Mouse (Mus musculus): ENCODE results near the gene Setdb1. TPM values are rescaled to one million over a fixed set of nuclear protein-coding genes. Genes with fewer than 3 reads are reported as not detected.
"Not testable (repeated sequence)": the region's sequence is repeated elsewhere in the genome, so short reads cannot be mapped to it uniquely, and the experiment has no call there.

The Setdb1 gene
- polyA plus RNA-seq (2015; fragmentation: Nextera tagmentation; extraction: Ambion mirVana), result 35.2 and 36.9 TPM in 2 replicates

DNA sequence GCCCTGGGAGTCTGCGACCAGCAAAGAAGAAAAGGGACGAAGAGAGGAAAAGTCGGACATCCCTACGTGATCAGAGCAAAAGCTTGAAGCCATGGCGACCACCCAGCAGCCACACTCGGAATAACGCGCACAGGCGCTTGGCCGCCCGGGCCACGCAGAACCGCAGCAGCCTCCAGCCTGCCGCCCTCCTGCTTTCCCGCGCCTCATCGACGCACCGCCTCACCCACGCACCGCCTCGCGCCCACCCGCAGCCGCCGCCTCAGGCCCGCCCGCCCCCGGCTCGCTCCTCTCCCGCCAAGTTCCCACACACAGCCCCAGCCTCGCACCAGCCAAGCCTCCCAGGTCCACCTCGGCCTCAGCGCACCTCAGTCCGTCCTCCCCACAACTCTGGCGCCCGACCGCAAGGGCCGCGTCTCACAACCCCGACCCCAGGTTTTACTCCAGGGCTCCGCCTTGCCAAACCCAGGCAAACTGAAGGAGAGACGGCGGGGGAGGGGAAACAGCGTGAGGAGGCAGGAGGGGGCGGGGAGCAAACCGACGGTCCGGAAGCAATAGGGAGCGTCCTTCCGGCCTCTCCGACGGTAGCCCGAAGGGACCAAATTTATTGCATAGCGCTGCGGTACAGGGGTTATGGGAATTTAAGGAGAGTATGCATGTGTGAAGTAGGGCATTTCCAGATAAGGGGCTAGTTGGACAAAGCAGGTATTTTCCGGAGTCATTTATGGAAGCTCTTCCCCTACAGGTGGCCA, at the start of gene Setdb1:
Gene Setdb1, minus strand, starts transcription at position 502 of the 749 bp plus-strand sequence.
- not testable (repeated sequence) for H3K4me1 ChIP-seq (ENCODE audit: control insufficient read depth, insufficient read depth, low read length); H3K27ac ChIP-seq (ENCODE audit: low read length); H3K9me3 ChIP-seq (replicated peaks; ENCODE audit: control insufficient read depth, low read length); H3K36me3 ChIP-seq (ENCODE audit: control insufficient read depth, insufficient read depth, low read length); H3K27me3 ChIP-seq (ENCODE audit: control insufficient read depth, insufficient read depth, low read length)
- H3K9ac ChIP-seq (ENCODE audit: low read length), result peak within 1 kb of the TSS; percentile 73
- WGBS, result under 1% methylated on average over 34 of the region's 57 CpGs
- H3K4me3 ChIP-seq (replicated peaks; ENCODE audit: low read length), result peak within 1 kb of the TSS; percentile 56
- H3K4me2 ChIP-seq (ENCODE audit: low read depth, low read length), result peak within 1 kb of the TSS; percentile 41
- peak; percentile 97 for ATAC-seq (ENCODE audit: insufficient read depth, low FRiP score)

DNA sequence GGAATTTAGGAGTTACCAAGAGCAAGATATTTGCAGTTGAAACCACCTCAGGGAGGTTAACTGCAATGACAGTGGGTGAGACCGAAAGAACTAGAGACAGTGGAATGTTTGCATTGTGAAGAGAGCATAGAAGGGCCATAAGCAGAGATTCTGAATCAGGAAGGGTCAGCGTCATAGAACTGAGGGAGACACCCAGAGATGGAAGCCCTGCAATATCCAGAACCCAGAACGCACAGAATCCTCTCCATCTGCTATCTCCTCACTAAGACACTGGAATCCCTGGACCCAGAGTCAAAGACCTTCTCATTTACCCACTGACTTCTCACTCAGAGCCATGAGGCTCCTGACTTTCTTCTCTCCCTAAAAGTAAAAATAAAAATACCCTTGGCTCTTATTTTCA, 45.7 kb upstream of the Setdb1 start, which contains the start of gene 4930558C23Rik:
Gene 4930558C23Rik, minus strand, starts transcription at position 101 of the 400 bp plus-strand sequence.
- Histone ChIP-seq H3K4me2 (ENCODE audit: low read depth, low read length) (no peak within 1 kb of the TSS), H3K36me3 (ENCODE audit: control insufficient read depth, insufficient read depth, low read length) (no peaks in the 10 kb centered on the region), H3K9me3 (replicated peaks; ENCODE audit: control insufficient read depth, low read length) (no peaks in the 10 kb centered on the region), H3K4me3 (replicated peaks; ENCODE audit: low read length) (no peak within 1 kb of the TSS), H3K27me3 (ENCODE audit: control insufficient read depth, insufficient read depth, low read length) (no peaks in the 10 kb centered on the region), H3K4me1 (ENCODE audit: control insufficient read depth, insufficient read depth, low read length) (no peaks in the 10 kb centered on the region), H3K27ac (ENCODE audit: low read length) (no peak within 1 kb of the TSS), H3K9ac (ENCODE audit: low read length) (no peak within 1 kb of the TSS)
- WGBS, result 86% methylated on average over 3 of the region's 3 CpGs
- ATAC-seq (ENCODE audit: insufficient read depth, low FRiP score), result no peak

DNA sequence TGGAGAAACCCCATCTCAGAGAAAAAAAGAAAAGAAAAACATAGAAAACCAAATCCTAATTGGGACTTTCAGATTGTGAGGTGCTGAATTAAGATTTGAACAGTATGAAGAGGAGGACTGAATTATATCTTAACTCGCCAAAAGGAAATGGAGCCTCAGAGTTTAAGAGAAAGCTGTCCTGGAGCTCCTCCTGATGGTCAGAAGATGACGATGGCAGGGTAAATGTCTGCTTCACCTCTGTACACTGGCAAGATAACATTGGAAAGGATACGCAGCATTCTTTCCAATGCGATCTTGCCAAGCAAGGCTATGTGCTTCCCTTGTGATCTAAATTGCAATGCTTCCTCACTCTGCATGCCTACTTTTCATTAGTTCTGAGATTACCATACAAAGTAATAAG, 37.4 kb upstream of the Setdb1 start:
- H3K4me2 ChIP-seq (ENCODE audit: low read depth, low read length), result no peak overlapping the region
- H3K27ac ChIP-seq (ENCODE audit: low read length), result no peak overlapping the region
- no peak for ATAC-seq (ENCODE audit: insufficient read depth, low FRiP score)
- H3K4me3 ChIP-seq (replicated peaks; ENCODE audit: low read length), result no peak overlapping the region
- whole genome bisulfite sequencing, result 83% methylated on average over 4 of the region's 4 CpGs
- no peaks in the 10 kb centered on the region for H3K27me3 ChIP-seq (ENCODE audit: control insufficient read depth, insufficient read depth, low read length)
- H3K36me3 ChIP-seq (ENCODE audit: control insufficient read depth, insufficient read depth, low read length), result no peaks in the 10 kb centered on the region
- H3K9ac ChIP-seq (ENCODE audit: low read length), result no peak overlapping the region
- H3K9me3 ChIP-seq (replicated peaks; ENCODE audit: control insufficient read depth, low read length), result peaks cover 5% of the 10 kb centered on the region; the same call in 1 of the 2 replicates
- no peaks in the 10 kb centered on the region for H3K4me1 ChIP-seq (ENCODE audit: control insufficient read depth, insufficient read depth, low read length)

DNA sequence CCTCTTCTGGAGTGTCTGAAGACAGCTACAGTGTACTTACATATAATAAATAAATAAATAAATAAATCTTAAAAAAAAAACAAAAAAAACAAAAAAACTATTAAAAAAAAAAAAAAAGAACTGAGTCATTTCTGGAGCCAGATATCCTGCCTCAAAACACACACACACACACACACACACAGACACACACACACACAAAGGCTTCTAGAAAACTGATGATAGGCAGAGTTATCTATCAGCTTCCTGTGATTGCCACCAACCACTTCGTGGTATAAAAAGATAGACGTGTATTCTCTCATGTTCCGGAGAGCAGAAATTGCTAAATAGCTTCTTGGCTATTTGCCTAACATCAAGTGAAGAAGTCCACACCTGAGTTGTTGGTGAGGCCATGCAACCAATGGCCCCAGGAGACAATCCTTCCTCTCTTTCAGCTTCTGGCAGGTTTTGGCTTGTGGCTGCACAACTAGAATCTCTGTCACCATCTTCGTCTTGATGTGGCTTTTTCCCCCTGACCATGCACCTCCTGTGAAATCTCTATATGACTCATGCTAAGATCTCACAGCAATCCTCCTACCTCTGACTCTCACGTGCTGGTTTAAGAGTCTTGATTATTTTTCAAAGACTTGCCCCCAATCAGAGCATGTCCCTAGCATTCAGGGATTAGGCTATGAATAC, 28.5 kb upstream of the Setdb1 start:
- Histone ChIP-seq H3K4me1 (ENCODE audit: control insufficient read depth, insufficient read depth, low read length) (no peaks in the 10 kb centered on the region), H3K4me3 (replicated peaks; ENCODE audit: low read length) (no peak overlapping the region), H3K36me3 (ENCODE audit: control insufficient read depth, insufficient read depth, low read length) (no peaks in the 10 kb centered on the region), H3K27me3 (ENCODE audit: control insufficient read depth, insufficient read depth, low read length) (no peaks in the 10 kb centered on the region), H3K9me3 (replicated peaks; ENCODE audit: control insufficient read depth, low read length) (no peaks in the 10 kb centered on the region), H3K9ac (ENCODE audit: low read length) (no peak overlapping the region), H3K27ac (ENCODE audit: low read length) (no peak overlapping the region), H3K4me2 (ENCODE audit: low read depth, low read length) (no peak overlapping the region)
- no peak for ATAC-seq (ENCODE audit: insufficient read depth, low FRiP score)
- WGBS, result 72% methylated on average over 5 of the region's 5 CpGs

DNA sequence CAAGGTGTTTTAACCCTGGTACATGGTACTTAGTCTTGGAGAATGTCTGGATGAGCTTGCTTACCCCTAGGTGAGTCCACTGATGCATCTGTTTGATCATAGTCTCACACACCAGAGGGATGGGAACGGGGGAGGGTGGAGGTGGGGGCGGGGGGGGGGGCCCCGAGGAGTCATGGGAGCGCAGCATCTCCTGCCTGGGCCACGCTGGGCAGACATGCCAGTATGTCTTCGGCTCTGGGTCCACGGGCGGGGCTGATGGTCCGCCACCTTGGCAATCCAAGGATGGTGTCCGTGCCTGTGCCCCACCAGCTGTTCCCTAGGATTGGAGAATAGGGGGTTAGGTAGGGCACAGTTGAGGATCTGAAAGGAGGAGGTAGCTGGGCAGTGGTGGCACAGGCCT, 16.2 kb upstream of the Setdb1 start:
- WGBS, result 87% methylated on average over 10 of the region's 10 CpGs
- no peaks in the 10 kb centered on the region for H3K36me3 ChIP-seq (ENCODE audit: control insufficient read depth, insufficient read depth, low read length)

DNA sequence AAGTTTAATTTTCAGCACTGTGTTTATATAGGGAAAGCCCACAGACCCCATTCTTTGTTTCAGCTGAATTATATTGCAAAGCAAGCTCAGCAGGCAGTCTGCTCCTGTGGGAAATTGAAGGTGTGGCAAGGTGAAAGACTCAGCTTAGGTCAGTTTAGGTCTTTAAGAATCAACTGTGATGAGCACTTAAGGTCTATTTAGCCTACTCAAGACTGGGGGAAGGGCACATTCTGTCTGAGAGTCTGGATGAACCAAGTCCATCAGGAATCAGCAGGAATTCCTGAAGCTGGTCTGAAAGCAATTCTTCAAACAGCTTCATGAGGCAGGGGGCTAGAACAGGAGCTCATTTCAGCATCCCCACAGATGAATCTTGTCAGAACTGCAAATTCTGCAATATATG, 13.1 kb upstream of the Setdb1 start:
- Histone ChIP-seq H3K4me1 (ENCODE audit: control insufficient read depth, insufficient read depth, low read length) (no peaks in the 10 kb centered on the region), H3K36me3 (ENCODE audit: control insufficient read depth, insufficient read depth, low read length) (no peaks in the 10 kb centered on the region), H3K27ac (ENCODE audit: low read length) (no peak overlapping the region), H3K9me3 (replicated peaks; ENCODE audit: control insufficient read depth, low read length) (no peaks in the 10 kb centered on the region), H3K4me2 (ENCODE audit: low read depth, low read length) (no peak overlapping the region), H3K9ac (ENCODE audit: low read length) (no peak overlapping the region), H3K27me3 (ENCODE audit: control insufficient read depth, insufficient read depth, low read length) (no peaks in the 10 kb centered on the region), H3K4me3 (replicated peaks; ENCODE audit: low read length) (no peak overlapping the region)
- ATAC-seq (ENCODE audit: insufficient read depth, low FRiP score), result no peak

More for the DNA sequence above, 16.2 kb upstream of the Setdb1 start:
- Histone ChIP-seq H3K27ac (ENCODE audit: low read length) (no peak overlapping the region), H3K4me2 (ENCODE audit: low read depth, low read length) (no peak overlapping the region), H3K4me1 (ENCODE audit: control insufficient read depth, insufficient read depth, low read length) (no peaks in the 10 kb centered on the region), H3K9ac (ENCODE audit: low read length) (no peak overlapping the region), H3K27me3 (ENCODE audit: control insufficient read depth, insufficient read depth, low read length) (no peaks in the 10 kb centered on the region), H3K9me3 (replicated peaks; ENCODE audit: control insufficient read depth, low read length) (peaks cover 5% of the 10 kb centered on the region; the same call in 1 of the 2 replicates), H3K4me3 (replicated peaks; ENCODE audit: low read length) (no peak overlapping the region)
- no peak for ATAC-seq (ENCODE audit: insufficient read depth, low FRiP score)

DNA sequence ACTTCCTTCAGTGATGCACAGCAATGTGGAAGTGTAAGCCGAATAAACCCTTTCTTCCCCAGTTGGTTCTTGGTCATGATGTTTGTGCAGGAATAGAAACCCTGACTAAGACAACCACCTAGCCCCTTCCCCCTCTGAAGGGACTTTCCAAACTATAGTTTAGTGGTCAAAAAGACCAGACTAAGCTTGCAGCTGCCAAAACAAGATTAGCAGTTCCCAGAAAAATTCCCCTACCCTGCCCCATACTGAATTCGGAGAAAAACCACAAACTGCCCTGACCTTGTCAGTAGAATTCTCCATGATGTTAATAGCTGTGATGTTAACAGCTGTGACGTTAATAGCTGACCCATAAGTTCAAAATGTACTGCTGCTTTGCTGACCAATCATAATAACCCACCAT, 3.3 kb upstream of the Setdb1 start:
- not testable (repeated sequence) for H3K4me3 ChIP-seq (replicated peaks; ENCODE audit: low read length); H3K4me1 ChIP-seq (ENCODE audit: control insufficient read depth, insufficient read depth, low read length); ATAC-seq (ENCODE audit: insufficient read depth, low FRiP score); H3K9me3 ChIP-seq (replicated peaks; ENCODE audit: control insufficient read depth, low read length); H3K4me2 ChIP-seq (ENCODE audit: low read depth, low read length); H3K27ac ChIP-seq (ENCODE audit: low read length); H3K36me3 ChIP-seq (ENCODE audit: control insufficient read depth, insufficient read depth, low read length); H3K27me3 ChIP-seq (ENCODE audit: control insufficient read depth, insufficient read depth, low read length); H3K9ac ChIP-seq (ENCODE audit: low read length)
- 72% methylated on average over 3 of the region's 3 CpGs for WGBS

DNA sequence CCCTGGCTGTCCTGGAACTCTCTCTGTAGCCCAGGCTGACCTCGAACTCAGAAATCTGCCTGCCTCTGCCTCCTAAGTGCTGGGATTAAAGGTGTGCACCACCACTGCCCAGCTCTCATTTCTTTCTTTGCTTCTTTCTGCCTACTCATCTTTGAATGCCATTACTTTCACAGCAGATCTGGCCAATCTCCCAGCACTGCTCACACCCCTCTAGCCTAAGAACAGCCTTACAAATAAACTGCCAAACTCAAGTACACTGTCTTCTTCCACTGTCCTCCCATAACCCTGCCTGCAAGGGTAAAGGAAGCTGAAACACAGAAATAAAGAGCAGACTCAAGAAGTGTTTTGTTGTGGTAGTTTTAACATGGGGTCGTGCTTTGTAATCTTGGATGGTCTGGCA, 744 bp upstream of the Setdb1 start:
- 94% methylated on average over 2 of the region's 2 CpGs for whole genome bisulfite sequencing
- Histone ChIP-seq H3K36me3 (ENCODE audit: control insufficient read depth, insufficient read depth, low read length) (0 out of 2 replicates have a peak, but pooled peaks cover 7% of the 10 kb centered on the region), H3K27ac (ENCODE audit: low read length) (no peak overlapping the region), H3K9ac (ENCODE audit: low read length) (no peak overlapping the region), H3K4me1 (ENCODE audit: control insufficient read depth, insufficient read depth, low read length) (peaks cover 3% of the 10 kb centered on the region; the same call in 1 of the 2 replicates), H3K4me2 (ENCODE audit: low read depth, low read length) (no peak overlapping the region), H3K27me3 (ENCODE audit: control insufficient read depth, insufficient read depth, low read length) (no peaks in the 10 kb centered on the region), H3K4me3 (replicated peaks; ENCODE audit: low read length) (no peak overlapping the region), H3K9me3 (replicated peaks; ENCODE audit: control insufficient read depth, low read length) (no peaks in the 10 kb centered on the region)
- no peak for ATAC-seq (ENCODE audit: insufficient read depth, low FRiP score)

DNA sequence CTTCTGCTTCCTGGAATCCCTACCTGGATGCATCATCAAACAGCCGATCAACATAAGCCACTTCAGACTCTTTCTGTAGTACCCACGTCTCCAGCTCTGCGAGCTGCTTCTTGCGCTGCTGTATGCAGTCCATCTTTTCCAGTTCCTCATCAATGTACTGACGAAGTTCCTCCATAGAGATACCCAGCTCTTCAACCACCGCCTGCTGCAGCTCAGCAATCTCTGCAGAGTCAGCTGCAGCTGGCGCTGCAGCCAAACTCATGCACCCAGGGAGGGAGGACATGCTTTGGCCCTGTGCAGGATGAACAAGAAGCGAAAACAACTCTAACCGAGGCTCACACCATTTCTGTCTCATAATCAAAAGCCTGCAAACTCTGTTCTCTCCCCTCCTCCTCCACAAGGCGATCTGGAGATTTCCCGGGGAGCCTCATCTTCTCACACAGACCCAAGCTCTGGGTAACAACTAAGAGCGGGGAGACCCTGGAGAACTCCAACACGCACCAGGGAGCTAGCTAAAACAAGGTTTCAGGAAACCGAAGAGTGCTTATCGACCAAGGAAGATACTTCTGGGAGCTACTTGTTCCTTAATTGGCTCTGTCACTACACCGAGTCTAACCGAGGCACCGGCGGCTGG, 974 bp downstream of the Setdb1 start:
- H3K27me3 ChIP-seq (ENCODE audit: control insufficient read depth, insufficient read depth, low read length); H3K9me3 ChIP-seq (replicated peaks; ENCODE audit: control insufficient read depth, low read length); ATAC-seq (ENCODE audit: insufficient read depth, low FRiP score); H3K9ac ChIP-seq (ENCODE audit: low read length); H3K36me3 ChIP-seq (ENCODE audit: control insufficient read depth, insufficient read depth, low read length); H3K27ac ChIP-seq (ENCODE audit: low read length); H3K4me1 ChIP-seq (ENCODE audit: control insufficient read depth, insufficient read depth, low read length): not testable (repeated sequence)
- peak overlapping the region; percentile 56 for H3K4me3 ChIP-seq (replicated peaks; ENCODE audit: low read length)
- WGBS, result 20% methylated on average over 8 of the region's 19 CpGs
- H3K4me2 ChIP-seq (ENCODE audit: low read depth, low read length), result peak overlapping the region; percentile 40; the same call in 1 of the 2 replicates

Data from stomach, embryonic 16.5 days (tissue).